Mouse (Mus musculus) olfactory bulb, adult 2 months (tissue): Measurements from ENCODE around the gene Vgll2. TPM values are rescaled to one million over a fixed set of nuclear protein-coding genes. Genes with fewer than 3 reads are reported as not detected.

Experiments
- H3K27ac ChIP-seq: fragments of 200-500 bp; 2 replicates; pipeline ENCODE4 v1.5.1; 2012; ENCODE audit warnings: low read depth, low read length; ENCODE audit not compliant: insufficient read depth
- H3K4me1 ChIP-seq: fragments of 200-500 bp; 2 replicates; pipeline ENCODE4 v1.6.1; 2012; ENCODE audit warnings: low read length; ENCODE audit not compliant: control insufficient read depth, insufficient read depth
- H3K4me3 ChIP-seq: fragments of 200-500 bp; 2 replicates; pipeline ENCODE4 v1.5.1; 2012; ENCODE audit warnings: mild to moderate bottlenecking, low read depth, low read length, moderate library complexity; ENCODE audit not compliant: insufficient read depth
- CTCF ChIP-seq: fragments of 200-500 bp; IDR thresholded peaks from 2 replicates; pipeline ENCODE4 v1.5.1; 2012; ENCODE audit warnings: low read depth, mild to moderate bottlenecking, low read length, moderate library complexity; ENCODE audit not compliant: insufficient read depth
- POLR2A ChIP-seq: fragments of 200-500 bp; IDR thresholded peaks from 2 replicates; pipeline ENCODE4 v1.6.1; 2012; ENCODE audit warnings: mild to moderate bottlenecking, low read depth, low read length, moderate library complexity; ENCODE audit not compliant: insufficient read depth
- WGBS: fragments of 180-500 bp; shearing (Covaris S2); methylation state at CpG from one replicate; pipeline ENCODE4 v1.1.7; 2018; 5-methylcytosine and 5-hydroxymethylcytosine counted together
- polyA plus RNA-seq: library from polyadenylated mRNA; stranded (reverse); fragments of >200 nt; gene quantifications from 2 replicates; pipeline ENCODE4 v1.2.4, GENCODE M21; 2012; ENCODE audit warnings: low replicate concordance; ENCODE audit not compliant: missing spikeins, insufficient read depth, insufficient read length

The Vgll2 gene
- polyA plus RNA-seq, result not detected in 2 replicates

GRCm38 (mm10) chr10:52022413-52023212 lies at the start of gene Vgll2:
TSS of gene Vgll2 (plus strand) at chr10:52022502.
- Histone ChIP-seq H3K4me3 (peak within 1 kb of the TSS; percentile 46), H3K27ac (no peak within 1 kb of the TSS), H3K4me1 (peaks cover 14% of the 10 kb centered on the region)
- TF ChIP-seq POLR2A (no peak), CTCF (no peak)
- WGBS, result under 1% methylated on average over 60 of the region's 60 CpGs

GRCm38 (mm10) chr10:51975137-51975536 lies 47.2 kb upstream of the Vgll2 start:
- TF ChIP-seq CTCF, result no peak
- TF ChIP-seq POLR2A, result no peak
- 51% methylated on average over 4 of the region's 4 CpGs for WGBS
- no peak overlapping the region for H3K4me3 ChIP-seq
- H3K4me1 ChIP-seq, result no peaks in the 10 kb centered on the region
- no peak overlapping the region for H3K27ac ChIP-seq

- no peak for TF ChIP-seq CTCF
- TF ChIP-seq POLR2A, result no peak
These were observed 46.7 kb upstream of the Vgll2 start for GRCm38 (mm10) chr10:51975587-51975986.

GRCm38 (mm10) chr10:51981651-51982050 lies 40.7 kb upstream of the Vgll2 start:
- no peak overlapping the region for H3K27ac ChIP-seq
- TF ChIP-seq POLR2A (no peak), CTCF (no peak)
- H3K4me1 ChIP-seq, result no peaks in the 10 kb centered on the region
- no peak overlapping the region for H3K4me3 ChIP-seq
- WGBS, result 86% methylated on average over 6 of the region's 6 CpGs

More at GRCm38 (mm10) chr10:51975587-51975986, 46.7 kb upstream of the Vgll2 start:
- no peak overlapping the region for H3K27ac ChIP-seq
- WGBS, result 90% methylated on average over 3 of the region's 3 CpGs
- no peaks in the 10 kb centered on the region for H3K4me1 ChIP-seq
- no peak overlapping the region for H3K4me3 ChIP-seq

GRCm38 (mm10) chr10:51982395-51982794 lies 39.9 kb upstream of the Vgll2 start:
- TF ChIP-seq CTCF (no peak), POLR2A (no peak)
- Histone ChIP-seq H3K27ac (no peak overlapping the region), H3K4me1 (no peaks in the 10 kb centered on the region), H3K4me3 (no peak overlapping the region)
- WGBS, result 91% methylated on average over 6 of the region's 6 CpGs

GRCm38 (mm10) chr10:52018471-52018870 lies 3.8 kb upstream of the Vgll2 start:
- TF ChIP-seq CTCF, result no peak
- no peak for TF ChIP-seq POLR2A
- no peak overlapping the region for H3K4me3 ChIP-seq
- 69% methylated on average over 1 of the region's 1 CpGs for WGBS

GRCm38 (mm10) chr10:52021231-52021630 lies 1.1 kb upstream of the Vgll2 start:
- Histone ChIP-seq H3K27ac (no peak overlapping the region), H3K4me1 (peaks cover 8% of the 10 kb centered on the region), H3K4me3 (no peak overlapping the region)
- WGBS, result 7% methylated on average over 9 of the region's 9 CpGs
- TF ChIP-seq POLR2A (no peak), CTCF (no peak)

More at GRCm38 (mm10) chr10:52018471-52018870, 3.8 kb upstream of the Vgll2 start:
- Histone ChIP-seq H3K27ac (no peak overlapping the region), H3K4me1 (peaks cover 8% of the 10 kb centered on the region)

- WGBS, result 2% methylated on average over 15 of the region's 15 CpGs
- H3K4me1 ChIP-seq, result peaks cover 8% of the 10 kb centered on the region
- H3K4me3 ChIP-seq, result no peak overlapping the region; the same call in 1 of the 2 replicates
- no peak overlapping the region for H3K27ac ChIP-seq
- TF ChIP-seq POLR2A, result no peak
- no peak for TF ChIP-seq CTCF
These were observed 437 bp upstream of the Vgll2 start for GRCm38 (mm10) chr10:52021736-52022394.
